Mouse (Mus musculus) monocyte, adult 5-6 weeks (primary cell): Measurements from ENCODE around the gene Apbb1. TPM values are rescaled to one million over a fixed set of nuclear protein-coding genes. Genes with fewer than 3 reads are reported as not detected.

Source experiments
- ATAC-seq: fragments of 153-309, 156-312 bp; replicated peaks from 2 replicates; pipeline ENCODE4 v1.8.0; 2017; ENCODE audit warnings: mild to moderate bottlenecking; ENCODE audit not compliant: low TSS enrichment, insufficient number of reproducible peaks, severe bottlenecking, poor library complexity, low FRiP score
- total RNA-seq: library from RNA; stranded (forward); fragments of 200-1000, 200-491, 200-594 nt; gene quantifications from 3 replicates; pipeline ENCODE4 v1.2.3, GENCODE M21; 2017

The Apbb1 gene
- total RNA-seq, 1 experiment from 2014 or later = 25.3 TPM

DNA sequence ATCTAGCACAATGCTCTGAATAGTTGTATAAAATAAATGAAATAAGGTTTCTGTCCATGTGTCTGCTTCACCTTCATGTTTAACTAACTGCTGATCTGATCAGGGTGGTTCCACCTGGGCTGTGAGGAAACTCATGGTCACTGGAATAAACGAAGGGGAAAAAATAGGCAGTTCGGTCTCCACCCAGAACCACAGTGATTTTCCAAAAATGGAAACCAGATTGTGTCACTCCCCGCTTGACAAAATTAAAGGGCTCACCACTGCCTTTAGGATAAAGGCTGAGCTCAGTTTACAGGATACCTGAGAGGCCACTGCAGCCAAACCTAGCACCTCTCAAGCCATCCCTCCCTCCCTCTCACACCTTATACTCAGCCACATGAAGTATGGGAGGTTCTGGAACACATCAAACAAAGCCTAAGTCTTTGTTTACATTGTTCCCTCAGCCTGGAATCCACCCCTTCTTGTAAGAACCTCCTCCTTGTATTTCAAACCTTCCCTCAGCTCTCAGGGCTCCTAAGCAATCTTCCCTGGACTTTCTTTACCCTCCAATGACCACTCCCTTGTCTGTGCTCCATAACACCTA, 5.2 kb downstream of the Apbb1 start:
- ATAC-seq = no peak

DNA sequence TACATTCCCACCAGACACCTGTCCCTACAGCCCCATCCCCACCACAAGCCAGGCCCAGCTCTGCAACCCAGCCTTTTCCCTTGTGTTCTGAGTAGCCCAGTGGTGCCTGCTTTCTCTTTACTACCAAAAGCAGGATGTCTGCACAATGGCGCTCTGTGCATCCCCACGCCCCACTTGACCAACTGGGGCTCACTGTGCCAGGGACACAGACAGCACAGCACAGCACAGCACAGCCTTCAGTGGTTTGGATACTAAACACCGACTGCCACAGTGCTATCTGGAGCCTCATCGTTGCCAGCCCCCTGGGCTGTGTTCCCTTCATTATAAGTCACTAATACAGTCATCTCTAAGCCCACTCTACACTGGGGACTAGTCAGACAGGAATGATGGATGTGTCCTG, 6.9 kb downstream of the Apbb1 start:
- ATAC-seq = no peak

DNA sequence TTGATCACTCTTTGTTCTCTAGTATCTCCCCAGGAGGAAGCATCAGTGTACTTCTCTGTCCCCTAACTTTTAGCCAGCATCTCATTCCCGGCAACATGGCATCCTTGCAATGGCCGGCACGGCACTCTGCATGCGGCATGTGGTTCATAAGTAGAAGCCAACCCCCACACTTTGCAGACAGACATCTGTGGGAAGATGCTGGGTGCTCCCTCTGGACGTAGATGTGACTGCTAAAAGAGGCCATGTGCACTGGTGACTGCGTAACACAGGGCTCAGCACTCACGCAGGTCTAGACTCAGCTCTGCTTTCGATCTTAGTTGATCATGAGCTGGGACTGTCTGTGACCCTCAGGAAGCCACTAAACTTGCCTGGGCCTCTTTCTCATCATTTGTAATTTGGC, 8.5 kb downstream of the Apbb1 start:
- ATAC-seq = no peak

DNA sequence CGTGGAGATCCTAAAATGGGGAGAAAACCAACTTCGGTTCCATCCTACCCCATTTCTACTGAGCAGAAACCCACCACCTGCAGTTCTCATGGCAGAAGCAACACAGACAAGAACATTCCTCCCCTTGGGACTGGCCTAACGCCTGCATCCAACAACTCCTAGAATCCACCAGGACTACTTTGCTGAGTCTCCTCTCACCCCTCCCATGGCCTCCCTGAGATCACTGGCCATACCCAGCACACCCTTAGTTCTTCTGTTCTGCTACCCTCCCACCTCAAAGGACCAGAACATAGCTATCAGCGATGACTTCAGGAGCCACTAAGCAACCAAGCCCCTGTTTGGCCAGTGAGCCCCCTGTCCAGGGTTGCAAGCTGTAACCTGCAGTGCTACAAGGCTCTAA, 10.7 kb downstream of the Apbb1 start:
- no peak for ATAC-seq

DNA sequence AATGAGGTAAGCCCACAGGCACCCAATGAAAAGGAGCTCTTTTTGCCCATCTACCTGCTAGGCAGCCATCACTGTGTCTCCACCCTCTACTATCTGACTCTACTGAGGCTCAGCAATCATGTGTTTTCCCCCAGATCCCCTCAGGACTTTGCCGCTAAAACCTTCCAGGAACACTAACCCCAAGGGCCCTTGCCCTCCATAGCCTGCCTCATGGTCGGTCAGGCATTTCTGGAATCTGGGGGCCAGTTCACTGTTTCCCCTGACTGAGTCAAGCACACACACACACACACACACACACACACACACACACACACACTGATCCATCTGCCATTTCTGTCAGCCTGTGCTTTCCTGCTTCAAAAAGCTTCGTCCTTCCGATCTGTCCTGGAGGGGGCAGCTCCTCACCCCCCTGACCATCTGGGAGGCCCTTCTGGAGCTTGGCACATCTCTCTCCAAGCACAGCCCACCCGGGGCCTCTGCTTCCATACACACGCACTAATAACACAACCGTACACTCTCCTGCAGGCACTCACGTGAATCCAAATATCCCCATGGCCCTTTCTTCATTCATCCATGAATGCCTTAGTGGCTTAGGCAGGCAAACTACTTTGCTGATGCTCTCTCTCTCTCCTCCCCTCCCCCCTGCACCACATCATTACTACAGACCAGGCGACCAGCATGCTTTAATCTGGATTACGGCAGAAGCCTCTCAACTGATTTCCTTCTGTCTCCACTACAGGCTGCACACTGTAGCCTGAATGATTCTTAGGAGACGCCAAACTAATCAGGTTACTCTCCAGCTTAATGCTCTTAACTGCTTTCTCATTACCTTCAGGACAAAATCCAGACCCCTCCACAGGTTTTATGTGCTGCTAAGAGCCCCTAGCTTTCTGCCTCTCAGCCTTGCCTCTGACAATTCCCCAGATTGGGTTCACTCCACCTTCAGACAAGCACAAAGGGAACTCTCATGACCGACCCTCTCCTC, 11.6 kb downstream of the Apbb1 start:
- ATAC-seq = no peak

DNA sequence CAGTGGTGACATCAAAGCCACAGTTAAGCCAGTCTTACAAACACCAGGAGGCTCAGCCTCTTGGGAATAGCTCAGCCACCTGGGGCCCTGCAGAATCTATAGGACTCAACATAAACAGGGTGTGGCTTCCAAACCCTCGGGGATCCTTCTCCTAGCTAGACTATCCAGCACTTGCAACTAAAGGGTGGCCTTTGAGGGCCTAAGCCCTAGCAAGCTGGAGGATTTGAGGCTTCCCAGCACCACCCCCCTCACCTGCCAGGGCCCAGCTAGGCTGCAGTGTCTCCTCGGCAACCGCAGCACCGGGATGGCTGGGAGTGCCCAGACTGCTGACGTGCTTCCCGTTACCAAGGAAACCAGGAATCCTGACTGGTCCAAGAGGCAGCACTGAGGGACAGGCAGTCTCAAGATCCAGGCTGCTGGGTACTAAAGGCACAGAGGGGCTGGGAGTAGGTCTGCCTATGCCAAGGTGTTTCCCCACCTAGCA, 12.4 kb downstream of the Apbb1 start:
- ATAC-seq = no peak

GRCm38 (mm10) chr7:105568583-105568982, 12.9 kb downstream of the Apbb1 start:
- ATAC-seq = no peak

GRCm38 (mm10) chr7:105565071-105565836, 16.2 kb downstream of the Apbb1 start:
- no peak for ATAC-seq

DNA sequence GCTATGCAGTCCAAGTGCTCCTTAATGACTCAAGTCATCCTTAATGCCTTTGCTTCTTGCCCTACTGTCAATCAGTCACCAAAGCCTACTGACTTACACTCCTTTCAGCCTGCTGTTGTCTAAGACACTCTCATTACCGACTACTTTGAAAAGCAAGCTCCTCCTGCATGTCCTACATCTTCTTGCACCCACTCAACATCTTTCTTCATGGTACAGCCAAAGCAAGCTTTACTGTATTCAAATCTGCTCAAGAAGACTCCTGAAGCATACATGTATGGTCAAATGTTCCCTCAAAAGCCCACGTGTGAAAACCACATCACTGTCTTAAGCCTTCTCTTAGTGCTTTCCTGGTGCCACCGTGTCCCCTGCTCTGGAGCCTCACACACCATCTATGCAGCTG, 18.1 kb downstream of the Apbb1 start:
- ATAC-seq = no peak

DNA sequence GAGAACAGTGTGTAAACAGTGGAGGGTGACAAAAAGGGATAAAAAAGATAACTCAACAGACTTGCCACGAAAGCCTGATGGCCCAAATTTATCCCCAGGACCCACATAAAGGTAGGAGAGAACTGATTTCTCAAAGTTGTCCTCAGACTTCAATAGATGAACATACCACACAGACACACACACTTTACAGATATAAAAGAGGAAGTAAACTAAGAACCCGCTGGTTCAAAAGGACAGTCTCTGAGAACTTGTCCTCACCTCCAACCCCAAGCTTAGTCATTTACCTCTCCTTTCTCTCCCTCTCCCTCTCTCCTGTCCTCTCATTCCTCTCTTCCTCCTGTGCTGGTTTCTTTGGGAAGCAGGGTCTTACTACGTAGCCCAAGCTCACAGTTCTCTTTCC, 19.1 kb downstream of the Apbb1 start:
- ATAC-seq = no peak

- no peak for ATAC-seq
These were observed 22.4 kb downstream of the Apbb1 start for GRCm38 (mm10) chr7:105559016-105559415.

- ATAC-seq = no peak
These were observed 23.8 kb downstream of the Apbb1 start for GRCm38 (mm10) chr7:105557671-105558070.

DNA sequence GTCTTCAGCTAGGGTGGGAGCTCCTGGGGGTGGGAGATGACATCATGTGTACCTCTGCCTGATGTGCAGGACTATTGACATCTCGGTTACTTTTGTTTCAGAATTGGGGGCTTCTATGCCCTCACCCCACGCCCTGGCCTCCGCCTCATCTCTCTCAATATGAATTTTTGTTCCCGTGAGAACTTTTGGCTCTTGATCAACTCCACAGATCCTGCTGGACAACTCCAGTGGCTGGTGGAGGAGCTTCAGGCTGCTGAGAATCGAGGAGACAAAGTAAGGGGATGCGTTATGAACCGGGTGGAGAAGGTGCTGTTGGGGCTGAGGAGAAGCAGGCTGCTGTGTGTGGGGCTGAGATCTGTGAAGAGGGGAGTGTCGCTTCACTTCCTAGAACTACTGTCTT, 25.0 kb downstream of the Apbb1 start:
- ATAC-seq = no peak

GRCm38 (mm10) chr7:105555571-105555970, 25.9 kb downstream of the Apbb1 start:
- ATAC-seq = no peak

- ATAC-seq = peak; percentile 95
These were observed 27.1 kb downstream of the Apbb1 start, which contains the start of gene Smpd1 for GRCm38 (mm10) chr7:105554212-105554942. Gene Smpd1, plus strand, starts transcription at chr7:105554360.

DNA sequence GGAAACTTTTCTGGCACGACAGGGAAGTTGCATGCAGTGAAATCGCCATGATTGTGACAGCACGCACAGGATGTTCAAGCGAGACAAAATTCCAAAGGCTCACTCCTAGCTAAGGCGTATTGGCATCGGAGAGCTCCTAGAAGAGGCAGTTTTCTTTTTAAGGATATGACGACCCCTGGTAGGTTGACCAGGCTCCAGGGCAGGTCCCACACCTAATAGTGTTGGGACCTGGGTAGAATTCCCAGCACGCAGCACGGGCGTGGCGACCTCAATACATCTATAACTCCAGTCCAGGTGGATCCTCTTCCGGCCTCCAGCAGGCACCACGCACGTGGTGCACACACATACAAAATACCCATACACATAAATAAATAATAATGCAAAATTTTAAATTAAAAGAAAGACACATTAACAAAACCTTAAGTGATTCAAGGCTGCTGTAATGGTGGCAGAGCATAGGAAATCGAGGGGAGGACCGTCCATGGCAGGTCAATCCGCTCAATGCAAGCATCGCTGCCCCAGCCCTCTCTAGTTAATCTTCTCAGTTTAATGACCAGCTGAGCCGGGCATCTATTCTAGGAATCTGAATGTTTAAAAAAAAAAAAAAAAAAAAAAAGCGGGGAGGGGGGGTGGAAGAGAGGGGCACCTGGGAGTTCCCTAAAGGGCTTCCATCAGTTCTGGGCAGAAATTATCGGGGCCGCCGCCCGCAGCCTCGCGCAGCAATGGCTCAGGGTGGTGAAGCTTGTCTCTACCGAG, 27.8 kb downstream of the Apbb1 start:
- ATAC-seq = no peak

DNA sequence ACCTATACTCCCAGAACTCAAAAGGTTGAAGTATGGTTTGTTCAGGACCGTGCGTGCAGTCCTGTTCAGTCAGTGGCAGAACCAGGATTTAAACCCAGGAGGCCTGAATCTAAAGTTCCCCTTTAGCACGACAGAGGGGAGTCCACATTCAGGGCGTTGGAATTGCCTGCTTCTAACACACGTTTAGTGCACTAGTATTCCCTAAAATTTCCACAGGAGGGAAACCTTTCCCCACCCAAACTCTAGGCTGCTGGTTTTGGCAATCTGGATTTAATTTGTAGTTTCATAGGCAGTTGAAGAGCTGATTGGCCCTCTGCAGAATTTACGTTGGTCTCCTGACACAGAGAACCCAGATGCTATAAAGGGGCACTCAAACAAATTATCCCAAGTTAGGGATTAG, 32.4 kb downstream of the Apbb1 start:
- ATAC-seq = no peak

DNA sequence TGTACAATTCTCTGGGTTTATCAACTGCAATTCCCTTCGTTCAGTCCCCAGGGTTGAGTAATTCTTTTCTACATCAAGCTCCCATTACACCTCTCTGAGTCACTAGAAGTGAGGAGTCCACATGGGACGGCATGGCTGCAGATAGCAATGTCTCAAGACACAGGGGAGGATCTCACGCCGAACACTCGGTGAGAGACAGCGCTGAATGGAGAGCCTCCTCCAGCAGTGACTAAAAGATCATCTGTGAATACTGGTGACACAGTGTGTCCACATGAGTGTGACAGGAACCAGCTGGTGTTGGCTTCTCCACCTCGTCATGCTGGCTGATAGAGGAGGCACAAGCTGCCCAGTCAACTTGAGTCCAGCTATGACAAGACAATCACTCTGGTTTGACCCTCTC, 33.5 kb downstream of the Apbb1 start:
- ATAC-seq = 0 out of 2 replicates have a peak, but pooled peaks have one; percentile 9
